Mouse (Mus musculus) myocyte (in vitro differentiated cells): ENCODE measurements around the gene E130311K13Rik. TPM values are rescaled to one million over a fixed set of nuclear protein-coding genes. Genes with fewer than 3 reads are reported as not detected.

Experiments
- H3K27me3 ChIP-seq: one replicate; pipeline ENCODE4 v1.6.1; 2011; ENCODE audit not compliant: control insufficient read depth, insufficient read depth, insufficient read length
- H3K36me3 ChIP-seq: one replicate; pipeline ENCODE4 v1.6.1; 2011; ENCODE audit not compliant: control insufficient read depth, insufficient read depth
- H3K4me2 ChIP-seq: one replicate; pipeline ENCODE4 v1.6.1; 2011; ENCODE audit warnings: low read depth, control low read depth
- H3K4me3 ChIP-seq: one replicate; pipeline ENCODE4 v1.5.1; 2011; ENCODE audit warnings: mild to moderate bottlenecking, control low read depth, moderate library complexity
- H3K79me2 ChIP-seq: one replicate; pipeline ENCODE4 v1.6.1; 2011; ENCODE audit not compliant: control insufficient read depth, insufficient read depth
- H3ac ChIP-seq: one replicate; pipeline ENCODE4 v1.6.1; 2011; ENCODE audit not compliant: control insufficient read depth, insufficient read length
- CEBPB ChIP-seq: IDR thresholded peaks from 2 replicates; pipeline ENCODE4 v1.6.1; 2011; ENCODE audit warnings: mild to moderate bottlenecking, moderate library complexity; ENCODE audit not compliant: poor library complexity, insufficient read depth, severe bottlenecking
- E2F4 ChIP-seq: IDR thresholded peaks from one replicate; pipeline ENCODE4 v1.6.1; 2011; ENCODE audit warnings: mild to moderate bottlenecking, control low read depth, moderate library complexity; ENCODE audit not compliant: insufficient read depth
- MAX ChIP-seq: IDR thresholded peaks from one replicate; pipeline ENCODE4 v1.6.1; 2011; ENCODE audit warnings: low read depth, mild to moderate bottlenecking, control low read depth
- MYOD1 ChIP-seq, 3 experiments: IDR thresholded peaks; one replicate each; pipeline ENCODE4 v1.6.1; 2011; ENCODE audit warnings: control low read depth in 2 of 3, low read depth in 2 of 3, mild to moderate bottlenecking in 2 of 3, moderate library complexity in 1 of 3; ENCODE audit not compliant: insufficient read length in 2 of 3, control insufficient read depth in 1 of 3
- MYOG ChIP-seq, 3 experiments: IDR thresholded peaks; one replicate each; pipeline ENCODE4 v1.6.1; 2011; ENCODE audit warnings: control low read depth in 2 of 3, low read depth in 2 of 3, mild to moderate bottlenecking in 2 of 3; ENCODE audit not compliant: insufficient read length in 2 of 3, control insufficient read depth in 1 of 3, insufficient read depth in 1 of 3
- POLR2A ChIP-seq: IDR thresholded peaks from one replicate; pipeline ENCODE4 v1.6.1; 2011; ENCODE audit warnings: low read depth, mild to moderate bottlenecking, control low read depth, moderate library complexity; ENCODE audit not compliant: insufficient read length
- POLR2AphosphoS2 ChIP-seq: IDR thresholded peaks from one replicate; pipeline ENCODE4 v1.6.1; 2011; ENCODE audit warnings: low read depth, control low read depth; ENCODE audit not compliant: insufficient read length
- REST ChIP-seq: IDR thresholded peaks from one replicate; pipeline ENCODE4 v1.6.1; 2011; ENCODE audit warnings: mild to moderate bottlenecking, control low read depth, moderate library complexity; ENCODE audit not compliant: insufficient read depth, insufficient read length
- SRF ChIP-seq: IDR thresholded peaks from one replicate; pipeline ENCODE4 v1.6.1; 2011; ENCODE audit warnings: low read depth; ENCODE audit not compliant: control insufficient read depth, insufficient read length
- TCF12 ChIP-seq: IDR thresholded peaks from one replicate; pipeline ENCODE4 v1.6.1; 2011; ENCODE audit warnings: mild to moderate bottlenecking, control low read depth; ENCODE audit not compliant: poor library complexity, insufficient read depth, severe bottlenecking
- TCF3 ChIP-seq: IDR thresholded peaks from one replicate; pipeline ENCODE4 v1.6.1; 2011; ENCODE audit warnings: low read depth, control low read depth; ENCODE audit not compliant: insufficient read length
- USF1 ChIP-seq: IDR thresholded peaks from one replicate; pipeline ENCODE4 v1.6.1; 2011; ENCODE audit warnings: low read depth, mild to moderate bottlenecking, control low read depth, moderate library complexity
- polyA plus RNA-seq: library from polyadenylated mRNA; unstranded; fragments of >200 nt; fragmentation: generic; extraction: Trizol; gene quantifications from one replicate; pipeline ENCODE4 v1.2.1, GENCODE M21; 2012; ENCODE audit warnings: missing spikeins

The E130311K13Rik gene
- polyA plus RNA-seq, 1 experiment, result 3.4 TPM

DNA sequence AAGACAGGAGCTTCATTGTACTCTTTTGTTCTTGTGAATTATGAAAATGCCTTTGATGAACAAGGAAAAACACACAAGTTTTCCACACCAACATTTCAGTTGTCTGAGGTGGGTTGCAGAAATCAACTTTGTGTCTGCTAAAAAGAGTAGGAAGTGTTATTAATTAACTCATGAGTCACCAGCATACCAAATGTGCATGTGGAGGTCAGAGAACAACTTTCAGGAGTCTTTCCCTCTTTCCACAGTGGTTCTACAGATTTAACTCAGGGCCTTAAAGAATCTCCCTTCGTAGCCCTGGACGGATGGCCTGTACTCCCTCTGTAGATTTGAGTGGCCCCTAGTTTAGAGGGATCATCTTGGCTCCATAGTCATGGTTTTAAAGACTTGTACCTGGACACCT is 25.1 kb downstream of the E130311K13Rik start:
- TF ChIP-seq MYOD1 (IDR thresholded peaks at IDR 0.05; ENCODE audit: control insufficient read depth in 1 of 3, insufficient read length in 2 of 3, low read depth in 2 of 3) (no peak), SRF (no peak), MYOG (IDR thresholded peaks at IDR 0.05; ENCODE audit: control insufficient read depth in 1 of 3, insufficient read depth in 1 of 3, insufficient read length in 2 of 3, low read depth in 2 of 3) (no peak), MAX (no peak), USF1 (no peak), REST (no peak), POLR2AphosphoS2 (no peak), TCF12 (no peak), E2F4 (no peak), TCF3 (no peak), CEBPB (no peak), POLR2A (no peak)
- Histone ChIP-seq H3K79me2 (no peaks in the 10 kb centered on the region), H3ac (no peak overlapping the region), H3K36me3 (no peaks in the 10 kb centered on the region), H3K27me3 (peaks cover 4% of the 10 kb centered on the region), H3K4me2 (no peak overlapping the region), H3K4me3 (no peak overlapping the region)

GRCm38 (mm10) chr3:63900021-63900571 is 29.2 kb downstream of the E130311K13Rik start:
- no peaks in the 10 kb centered on the region for H3K36me3 ChIP-seq
- no peak overlapping the region for H3K4me3 ChIP-seq
- H3ac ChIP-seq, result no peak overlapping the region
- no peak for TF ChIP-seq MYOG (IDR thresholded peaks at IDR 0.05; ENCODE audit: control insufficient read depth in 1 of 3, insufficient read depth in 1 of 3, insufficient read length in 2 of 3, low read depth in 2 of 3)
- TF ChIP-seq TCF3, result no peak
- H3K4me2 ChIP-seq, result no peak overlapping the region
- H3K27me3 ChIP-seq, result peaks cover 12% of the 10 kb centered on the region
- H3K79me2 ChIP-seq, result no peaks in the 10 kb centered on the region

DNA sequence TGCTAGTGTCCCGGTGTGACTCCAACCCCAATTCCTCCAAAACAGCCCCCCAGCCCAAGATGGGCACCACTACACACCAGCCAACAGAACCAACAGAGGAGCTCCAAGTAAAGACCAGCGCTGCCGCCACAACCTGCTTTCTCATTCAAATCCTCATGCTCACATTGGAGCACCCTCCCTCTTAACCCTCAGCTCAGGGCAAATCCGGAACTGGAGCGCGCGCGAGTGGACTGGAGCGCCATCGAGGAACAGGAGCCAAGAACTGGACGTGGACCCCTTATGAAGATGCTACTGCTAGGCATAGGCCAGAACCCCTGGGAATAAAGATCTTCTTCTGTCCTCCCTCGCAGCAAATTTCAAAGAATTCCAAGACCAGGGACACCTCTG is 30.0 kb downstream of the E130311K13Rik start, which contains the start of gene Plch1:
Gene Plch1, minus strand, starts transcription at position 164 of the 387 bp plus-strand sequence.
- peaks cover 12% of the 10 kb centered on the region for H3K27me3 ChIP-seq
- no peak within 1 kb of the TSS for H3ac ChIP-seq
- TF ChIP-seq TCF12 (no peak), MYOG (IDR thresholded peaks at IDR 0.05; ENCODE audit: control insufficient read depth in 1 of 3, insufficient read depth in 1 of 3, insufficient read length in 2 of 3, low read depth in 2 of 3) (no peak), TCF3 (no peak), E2F4 (no peak), SRF (no peak), POLR2AphosphoS2 (no peak), USF1 (no peak), CEBPB (no peak), REST (no peak), MYOD1 (IDR thresholded peaks at IDR 0.05; ENCODE audit: control insufficient read depth in 1 of 3, insufficient read length in 2 of 3, low read depth in 2 of 3) (no peak), POLR2A (no peak), MAX (no peak)
- H3K79me2 ChIP-seq, result no peaks in the 10 kb centered on the region
- peak within 1 kb of the TSS; percentile 66 for H3K4me2 ChIP-seq
- H3K36me3 ChIP-seq, result no peaks in the 10 kb centered on the region
- H3K4me3 ChIP-seq, result no peak within 1 kb of the TSS

GRCm38 (mm10) chr3:63898581-63899308 is 30.5 kb downstream of the E130311K13Rik start:
- peak overlapping the region; percentile 66 for H3K4me2 ChIP-seq
- no peak for TF ChIP-seq POLR2A
- no peak for TF ChIP-seq TCF3
- TF ChIP-seq SRF, result no peak
- no peak for TF ChIP-seq MYOD1 (IDR thresholded peaks at IDR 0.05; ENCODE audit: control insufficient read depth in 1 of 3, insufficient read length in 2 of 3, low read depth in 2 of 3)
- H3K36me3 ChIP-seq, result no peaks in the 10 kb centered on the region
- no peak overlapping the region for H3K4me3 ChIP-seq
- peaks cover 12% of the 10 kb centered on the region for H3K27me3 ChIP-seq
- H3ac ChIP-seq, result no peak overlapping the region
- no peaks in the 10 kb centered on the region for H3K79me2 ChIP-seq

DNA sequence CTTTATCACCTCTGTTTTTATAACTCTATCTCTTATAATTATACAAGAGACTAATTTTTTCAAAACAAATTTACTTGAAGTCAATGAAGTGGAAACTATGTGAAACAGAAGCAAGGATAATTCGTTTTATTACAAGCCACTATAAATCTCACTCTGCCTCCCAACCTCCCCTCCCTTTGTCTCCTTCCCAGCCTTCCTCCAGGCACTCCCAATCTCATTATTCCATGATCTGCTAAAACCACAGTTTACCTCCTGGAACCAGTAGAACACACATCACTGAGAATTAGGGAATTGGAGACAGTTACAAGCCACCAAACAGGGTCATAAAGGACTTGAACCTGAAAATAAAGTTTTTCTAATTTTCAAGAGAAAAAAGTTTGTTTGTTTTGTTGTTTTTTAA is 32.1 kb downstream of the E130311K13Rik start:
- no peak for TF ChIP-seq TCF3
- no peak for TF ChIP-seq TCF12
- no peak for TF ChIP-seq E2F4
- TF ChIP-seq MYOD1 (IDR thresholded peaks at IDR 0.05; ENCODE audit: control insufficient read depth in 1 of 3, insufficient read length in 2 of 3, low read depth in 2 of 3), result no peak
- no peak for TF ChIP-seq CEBPB
- no peak for TF ChIP-seq SRF
- no peak for TF ChIP-seq USF1
- TF ChIP-seq REST, result no peak
- no peak for TF ChIP-seq MAX
- TF ChIP-seq POLR2A, result no peak
- TF ChIP-seq MYOG (IDR thresholded peaks at IDR 0.05; ENCODE audit: control insufficient read depth in 1 of 3, insufficient read depth in 1 of 3, insufficient read length in 2 of 3, low read depth in 2 of 3), result no peak
- no peak overlapping the region for H3K4me2 ChIP-seq
- H3K4me3 ChIP-seq, result no peak overlapping the region
- H3K27me3 ChIP-seq, result peaks cover 12% of the 10 kb centered on the region
- no peaks in the 10 kb centered on the region for H3K79me2 ChIP-seq
- H3K36me3 ChIP-seq, result no peaks in the 10 kb centered on the region
- H3ac ChIP-seq, result no peak overlapping the region
